Mouse (Mus musculus) layer of hippocampus, adult 8-10 months (tissue): ENCODE data around the gene Arcn1. TPM values are rescaled to one million over a fixed set of nuclear protein-coding genes. Genes with fewer than 3 reads are reported as not detected.

Experiments
- DNase-seq, 2 experiments: peaks; one replicate each; pipeline ENCODE4 v3.0.0; 2022; ENCODE audit warnings: low spot score in 2 of 2
- total RNA-seq, 4 experiments: library from RNA; stranded (reverse); gene quantifications; 2 replicates each; pipeline ENCODE4 v1.2.4; 2022

Gene Arcn1
- total RNA-seq, 4 experiments from 2014 or later = 94.1 to 110 (median 101) TPM

DNA sequence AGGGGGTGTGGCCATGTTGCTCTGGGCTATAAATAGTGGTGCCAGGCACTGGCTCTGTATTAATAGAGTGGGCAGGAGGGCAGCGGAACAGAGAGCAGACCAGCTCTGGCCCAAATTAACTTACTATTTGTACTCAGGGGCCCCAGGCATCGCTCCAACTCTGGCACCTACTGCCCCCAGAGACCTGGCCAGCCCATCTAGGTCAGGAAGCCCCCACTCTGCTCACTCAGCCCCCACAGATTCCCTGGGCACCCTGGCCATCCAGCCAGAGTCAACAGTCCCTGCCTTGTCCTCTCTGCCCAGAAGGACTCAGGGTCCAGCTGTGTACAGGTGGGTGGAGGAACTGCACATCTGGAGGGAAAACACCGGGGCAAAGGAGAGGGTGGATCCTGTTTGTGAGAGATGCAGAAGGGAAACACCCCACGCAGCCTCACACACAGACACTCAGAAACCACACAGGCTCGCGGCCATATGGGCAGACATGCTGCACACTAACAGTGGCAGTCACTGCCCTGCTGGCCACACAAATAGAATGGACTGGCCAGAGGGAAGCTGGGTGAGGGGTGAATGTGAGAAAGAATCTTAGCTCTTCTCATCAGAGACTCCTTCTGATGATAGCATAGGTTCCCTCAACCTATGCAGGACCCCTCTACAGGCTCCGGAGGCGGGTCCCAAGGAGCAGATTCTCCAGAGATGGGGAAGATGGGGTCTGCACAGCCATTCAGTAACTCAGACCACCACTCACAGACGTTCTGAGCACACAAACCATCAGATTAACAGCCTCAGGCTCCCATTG lies 47.1 kb downstream of the Arcn1 start:
- DNase-seq = peak in 1 of 2 experiments; percentile 38

DNA sequence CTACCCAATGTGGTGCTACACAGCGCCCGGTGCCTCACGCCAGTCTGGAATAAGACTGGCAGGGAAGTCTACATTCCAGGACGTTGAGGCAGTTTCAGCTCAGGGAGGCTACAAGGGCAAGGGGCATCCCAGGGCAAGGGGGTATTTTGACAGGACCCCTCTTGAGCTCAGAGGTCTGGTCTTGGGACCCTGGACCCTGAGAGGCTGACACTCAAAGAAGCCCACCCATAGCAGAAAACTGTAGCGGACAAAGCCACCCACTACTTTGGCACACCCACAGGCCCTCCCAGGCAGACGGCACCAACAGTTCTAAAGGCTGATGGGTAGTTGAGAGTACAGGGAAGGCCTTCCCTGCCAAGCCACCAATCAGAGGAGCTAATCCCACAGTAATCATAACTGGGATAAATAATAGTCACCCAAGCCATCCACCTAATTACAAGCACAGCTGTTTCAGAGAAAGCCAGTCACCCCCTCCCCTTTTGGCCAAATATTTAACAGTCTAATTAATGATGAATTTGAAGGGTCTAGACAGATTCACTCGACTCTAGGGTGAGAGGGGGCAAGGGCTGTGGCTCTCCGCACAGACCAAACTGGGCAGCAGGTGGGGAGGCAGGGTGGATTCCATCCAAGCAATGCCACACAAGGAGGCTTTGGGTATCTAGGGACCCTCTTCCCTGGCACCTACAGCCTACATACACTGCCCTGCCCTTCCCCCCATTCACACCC lies 47.9 kb downstream of the Arcn1 start:
- no peak for DNase-seq

DNA sequence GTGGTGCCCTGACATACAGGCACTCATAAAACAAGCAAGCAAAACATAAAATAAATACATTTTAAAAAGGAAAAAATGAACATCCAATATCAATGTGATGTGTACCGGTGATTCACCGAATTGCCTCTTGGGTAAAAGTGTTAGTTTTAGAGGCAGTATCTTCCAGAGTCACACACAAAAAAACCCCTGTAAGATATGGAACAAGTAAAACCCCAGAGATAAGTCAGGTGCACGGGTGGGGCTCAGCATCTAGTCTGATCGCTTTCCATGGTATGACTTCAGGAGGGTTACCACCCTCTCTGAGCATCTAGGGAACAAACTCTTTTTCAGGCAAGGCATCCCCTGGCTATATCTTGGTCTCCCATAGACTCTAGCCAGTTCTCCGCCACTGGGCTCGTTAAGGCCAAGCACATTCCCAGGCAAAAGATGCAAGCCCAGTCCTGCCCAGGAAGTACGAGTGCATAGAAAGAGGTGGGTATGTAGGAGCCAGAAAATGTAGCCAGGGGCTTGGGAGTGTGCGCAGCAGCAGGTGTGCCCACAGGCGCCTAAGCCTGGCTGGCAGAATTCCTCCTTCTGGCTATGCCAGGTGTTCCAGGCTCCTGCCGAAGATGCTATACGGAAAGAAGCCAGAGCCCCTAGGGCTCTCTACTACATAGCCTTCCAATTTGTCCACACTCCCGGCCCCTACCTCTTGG lies 48.6 kb downstream of the Arcn1 start:
- DNase-seq = no peak

DNA sequence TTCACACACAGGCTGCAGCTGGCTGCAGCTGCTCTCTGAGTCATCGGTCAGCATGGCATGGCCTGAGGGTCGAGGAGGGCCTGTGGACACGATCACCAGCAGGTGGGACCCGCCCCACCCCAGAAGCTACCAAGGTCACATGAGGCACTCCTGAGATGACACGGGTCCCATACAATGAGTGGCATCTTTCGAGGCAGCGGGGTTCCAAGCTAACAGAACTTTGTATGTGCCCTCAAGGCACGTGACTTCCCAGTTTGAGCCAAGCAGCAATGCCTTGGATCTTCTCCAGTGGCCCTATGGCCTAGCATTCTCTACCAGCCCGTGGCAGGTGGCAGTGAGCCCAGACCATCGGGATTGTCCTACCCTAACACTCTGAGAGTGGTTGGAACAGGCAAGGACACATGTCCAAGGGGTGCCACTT lies 49.8 kb downstream of the Arcn1 start:
- peak; percentile 62 to 82 for DNase-seq

DNA sequence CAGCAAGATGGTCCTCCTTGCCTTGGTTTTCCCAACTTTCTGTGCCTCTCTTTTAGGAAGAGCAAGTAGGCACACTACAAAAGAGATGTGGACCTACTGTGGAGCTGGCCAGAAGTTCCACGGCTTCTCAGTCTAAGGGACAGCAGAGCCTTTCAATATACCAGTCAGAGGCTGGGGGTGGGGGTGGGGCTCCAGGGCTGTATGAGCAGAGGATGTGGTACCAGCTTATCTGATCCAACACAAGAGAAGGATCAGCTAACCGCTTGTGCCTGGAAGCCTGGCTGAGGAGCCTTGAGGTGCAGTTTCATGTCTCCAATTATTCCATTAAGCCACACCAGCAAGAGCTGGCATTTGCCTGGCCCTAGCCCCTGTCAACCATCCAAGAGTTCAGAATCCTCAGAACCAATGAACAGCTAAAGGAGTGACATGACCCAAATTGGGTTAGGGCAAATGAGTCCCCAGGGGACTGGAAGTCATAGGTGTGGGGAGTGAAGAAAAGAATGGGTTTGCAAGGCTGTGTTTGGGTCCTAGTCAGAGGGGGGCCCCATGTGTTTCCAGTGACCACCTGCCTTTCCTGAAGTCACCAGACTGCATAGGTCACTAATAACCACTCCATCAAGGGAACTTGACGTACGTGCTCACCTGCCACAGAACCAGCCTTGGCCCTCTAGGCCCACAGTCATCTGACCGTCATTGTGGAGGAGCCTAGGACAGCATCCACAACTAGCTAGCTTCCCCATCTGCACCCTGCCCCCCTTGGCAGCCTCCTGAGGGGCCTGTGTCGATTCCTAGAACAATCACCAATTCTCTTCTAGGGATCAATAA lies 50.4 kb downstream of the Arcn1 start:
- no peak for DNase-seq

DNA sequence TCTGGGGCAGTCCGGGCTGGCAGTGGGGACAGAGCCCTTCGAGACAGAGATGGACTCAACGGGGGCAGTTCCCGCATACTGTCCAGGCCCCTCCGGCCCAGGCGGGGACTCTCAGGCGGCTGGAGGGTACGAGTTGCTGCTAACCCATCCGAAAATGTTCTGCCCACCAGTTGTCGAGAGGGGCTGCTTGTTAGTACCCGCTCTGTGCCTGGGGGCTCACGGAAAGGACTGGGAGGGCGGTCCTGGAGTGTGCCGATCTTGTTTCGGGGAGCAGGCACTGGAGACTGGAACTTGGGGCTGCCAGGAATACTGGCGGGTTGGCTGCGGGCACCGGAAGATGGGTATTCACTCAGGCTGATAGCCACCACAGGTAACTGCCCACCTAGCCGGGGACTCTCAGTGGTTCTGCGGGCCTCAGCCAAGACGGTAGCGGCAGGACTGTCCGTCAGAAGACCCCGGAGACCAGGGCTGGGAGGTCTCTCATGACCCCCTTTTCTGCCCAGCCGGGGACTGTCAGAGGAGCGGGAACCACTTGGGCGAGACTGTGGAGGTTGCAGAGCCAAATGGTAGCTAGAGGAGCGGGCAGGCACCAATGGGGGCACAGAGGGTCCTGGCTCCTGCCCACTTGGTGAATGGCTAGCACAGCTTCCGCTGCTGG lies 51.8 kb downstream of the Arcn1 start:
- DNase-seq = no peak

DNA sequence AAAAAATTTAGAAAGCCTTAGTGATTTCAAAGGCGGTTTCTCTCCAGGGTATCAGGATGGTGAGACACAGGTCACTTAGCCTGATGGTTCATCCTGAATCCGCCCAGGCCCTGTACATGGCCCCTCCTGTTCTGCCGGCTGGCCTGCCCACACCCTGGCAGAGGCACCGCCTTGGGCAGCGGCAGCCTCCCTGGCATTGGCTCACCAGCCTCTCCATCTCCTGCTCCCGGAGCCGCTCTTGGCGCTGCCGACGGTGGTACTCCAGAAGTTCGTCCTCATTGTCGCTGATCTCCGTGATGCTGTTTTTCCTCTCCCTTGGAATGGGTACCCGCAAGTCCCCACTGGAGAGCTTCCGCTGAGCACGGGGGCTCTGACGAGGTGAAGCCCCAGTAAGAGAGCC lies 52.5 kb downstream of the Arcn1 start:
- no peak for DNase-seq

DNA sequence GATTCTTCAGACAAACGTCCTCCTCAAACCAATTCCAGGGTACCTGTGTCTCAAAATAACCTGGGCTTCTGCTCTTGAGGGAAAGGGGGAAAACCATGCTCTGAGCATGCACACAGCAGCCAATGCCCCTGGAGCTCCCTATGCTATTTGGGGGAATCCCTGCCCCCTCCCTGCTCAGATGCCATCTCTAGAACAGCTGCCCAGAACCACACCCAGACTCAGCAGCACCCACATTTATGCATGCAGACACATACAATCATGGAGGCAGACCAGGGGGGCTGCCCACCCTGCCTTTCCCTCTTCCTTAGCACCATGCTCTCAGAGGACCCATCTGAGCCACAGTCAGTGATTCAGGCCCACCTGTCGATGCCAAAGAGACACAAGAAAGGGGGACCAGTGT lies 54.1 kb downstream of the Arcn1 start:
- no peak for DNase-seq

DNA sequence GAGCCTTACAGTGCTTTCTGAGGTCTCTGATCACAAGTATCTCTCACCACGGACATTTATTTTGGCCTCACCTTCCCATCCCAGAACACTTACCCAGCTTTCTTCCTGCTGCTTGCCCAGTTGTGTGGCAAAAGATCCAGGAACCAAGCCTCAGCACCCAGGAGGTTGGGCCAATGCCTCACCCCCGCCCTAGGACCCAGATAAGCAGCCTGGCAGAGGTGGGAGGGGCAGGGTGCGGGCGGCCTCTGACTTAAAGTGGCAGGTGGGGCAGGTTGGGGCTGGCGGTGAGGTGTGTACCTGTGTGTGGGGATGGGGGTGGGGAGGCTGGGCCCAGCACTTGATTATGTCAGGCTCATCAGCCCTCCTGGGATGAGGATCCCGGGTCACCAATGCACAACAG lies 54.6 kb downstream of the Arcn1 start:
- no peak for DNase-seq

DNA sequence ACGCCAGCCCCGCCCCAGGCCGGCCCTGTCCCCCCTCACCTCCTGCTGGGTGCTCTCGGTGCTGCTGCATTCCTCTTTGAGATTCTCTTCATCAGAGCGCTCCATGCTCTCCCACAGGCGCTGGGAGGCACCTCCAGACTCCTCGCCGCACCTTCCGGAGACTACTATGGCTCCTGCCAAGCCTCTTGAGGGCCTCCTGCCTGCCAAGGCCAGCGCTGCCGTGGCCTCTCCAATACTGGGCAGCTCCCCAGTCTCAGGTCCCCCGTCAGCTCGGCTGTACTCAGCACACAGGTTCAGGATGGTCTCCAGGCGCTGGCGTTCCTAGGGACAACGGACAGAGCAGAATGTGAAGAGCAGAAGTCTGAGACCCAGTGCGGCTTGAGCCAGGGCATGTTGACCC lies 56.0 kb downstream of the Arcn1 start:
- DNase-seq = no peak

DNA sequence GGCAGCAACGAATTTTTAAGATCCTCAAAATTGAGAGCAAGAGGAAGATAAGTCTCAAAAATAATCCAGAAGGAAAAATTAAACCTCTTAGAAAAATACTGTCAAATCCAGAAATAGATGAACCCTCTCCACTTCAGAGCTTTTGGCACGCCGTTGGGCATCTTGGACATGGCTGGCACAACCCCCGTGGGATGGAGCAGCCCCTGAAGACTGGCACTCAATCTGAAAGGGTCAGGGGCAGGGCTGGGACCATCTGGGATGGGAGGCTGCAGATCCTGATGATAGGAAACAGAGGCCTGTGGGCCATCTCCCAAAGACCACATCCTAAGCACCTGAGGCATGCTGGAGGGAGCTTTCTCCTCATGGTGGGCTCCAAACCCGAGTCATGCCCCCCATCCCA lies 57.4 kb downstream of the Arcn1 start:
- no peak for DNase-seq

DNA sequence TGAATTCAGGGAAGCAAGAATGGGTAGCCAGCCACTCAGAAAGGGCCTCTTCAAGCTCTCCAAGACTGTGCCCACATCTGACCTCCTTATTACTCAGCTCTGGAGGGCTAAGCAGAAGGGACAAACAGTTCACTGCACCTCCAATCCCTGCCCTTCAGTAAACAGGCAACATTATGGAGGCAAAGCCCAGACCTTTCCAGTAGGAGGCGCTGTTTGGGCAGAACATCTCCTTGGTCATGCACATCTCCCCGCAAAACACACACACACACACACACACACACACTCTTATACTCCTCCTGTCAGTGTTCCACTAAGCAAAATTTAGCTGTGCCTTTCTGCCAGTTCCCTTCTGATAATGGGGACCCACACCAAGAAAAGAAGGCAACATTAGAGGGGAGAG lies 58.0 kb downstream of the Arcn1 start:
- DNase-seq = no peak

DNA sequence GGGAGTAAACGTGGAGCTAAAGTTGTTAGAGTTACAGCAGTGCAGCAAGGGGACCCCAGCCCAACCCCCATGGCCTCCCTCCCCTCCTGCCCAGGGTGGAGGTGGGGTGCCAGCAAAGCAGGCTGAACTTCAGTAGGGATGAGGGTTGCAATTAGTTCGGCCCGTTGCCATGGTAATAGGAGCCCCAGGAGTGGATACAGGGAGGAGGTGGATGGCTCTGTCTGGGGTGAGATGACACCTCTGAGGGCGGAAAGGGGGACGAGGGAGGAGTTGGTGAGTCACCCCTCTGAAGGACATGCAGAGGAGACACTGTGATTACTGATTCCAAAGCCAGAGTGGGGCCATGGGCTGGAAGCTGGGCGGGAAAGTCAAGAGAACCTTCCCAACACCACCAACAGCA lies 58.7 kb downstream of the Arcn1 start:
- no peak for DNase-seq

DNA sequence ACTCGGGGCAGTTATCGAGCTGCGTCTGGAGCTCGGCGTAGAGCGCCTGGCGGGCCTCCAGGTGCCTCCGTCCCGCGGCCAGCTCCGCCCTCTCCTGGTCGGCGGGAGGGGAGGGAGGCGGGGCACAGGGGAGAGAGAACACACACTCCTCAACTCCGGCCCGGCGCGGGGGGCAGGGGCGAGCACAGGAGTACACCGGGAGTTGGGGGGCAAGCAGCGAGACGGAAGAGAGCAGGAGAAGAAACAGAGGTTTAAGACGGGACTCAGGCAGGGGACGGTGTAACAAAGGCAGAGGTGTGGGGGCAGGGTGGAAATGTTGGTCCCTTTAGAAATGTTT lies 59.2 kb downstream of the Arcn1 start:
- no peak for DNase-seq

DNA sequence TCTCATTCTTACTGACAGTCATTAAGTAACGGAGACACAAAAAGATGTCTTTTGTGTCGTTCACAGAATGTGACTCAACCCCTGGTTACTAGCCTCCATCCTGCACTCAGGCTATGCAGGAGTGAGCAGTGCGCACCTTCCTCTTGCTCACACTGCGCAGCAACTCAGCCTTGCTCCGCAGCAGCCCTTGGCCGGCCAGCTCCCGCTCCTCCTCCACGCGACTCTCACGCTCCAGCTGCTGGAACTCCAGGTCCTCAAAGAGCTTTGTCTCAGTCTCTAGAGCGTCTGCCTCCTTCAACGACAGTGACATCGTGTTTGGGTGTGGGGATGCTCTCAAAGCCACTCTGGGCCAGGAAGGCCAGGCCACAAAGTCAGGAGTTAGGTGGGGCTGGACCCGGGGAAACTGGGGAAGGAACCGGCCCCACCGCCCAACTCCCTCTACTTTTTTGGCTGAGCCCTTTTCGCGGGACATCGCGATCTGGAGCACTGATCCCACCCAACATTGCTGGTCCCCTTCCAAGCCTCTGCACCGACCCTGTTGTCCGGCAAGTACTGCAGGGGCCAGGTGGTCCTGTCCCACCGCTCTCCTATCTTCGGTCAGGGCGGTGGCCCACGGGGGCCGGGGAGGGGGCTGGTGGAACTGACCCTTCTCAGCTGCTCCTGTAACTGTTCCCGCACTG lies 59.8 kb downstream of the Arcn1 start:
- DNase-seq = no peak

DNA sequence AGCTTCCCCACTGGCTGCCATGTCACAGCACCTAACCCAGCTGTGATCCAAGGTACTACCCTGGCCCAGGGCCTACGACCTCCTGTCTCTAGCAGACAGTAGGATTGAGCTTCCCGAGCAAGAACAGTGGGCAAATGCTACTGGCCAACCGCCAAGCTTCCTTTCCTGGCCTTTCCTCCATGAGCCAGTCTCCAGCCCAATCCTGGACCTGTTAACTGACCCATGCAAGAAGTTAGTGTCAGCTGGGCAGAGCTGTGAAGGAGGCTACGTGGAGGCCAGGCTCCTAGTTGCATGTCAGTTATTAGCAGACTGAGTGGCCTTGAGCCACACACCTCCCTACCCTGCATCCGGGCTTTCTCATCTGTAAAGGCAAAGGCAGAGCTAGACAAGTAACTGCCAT lies 67.9 kb downstream of the Arcn1 start:
- no peak for DNase-seq

DNA sequence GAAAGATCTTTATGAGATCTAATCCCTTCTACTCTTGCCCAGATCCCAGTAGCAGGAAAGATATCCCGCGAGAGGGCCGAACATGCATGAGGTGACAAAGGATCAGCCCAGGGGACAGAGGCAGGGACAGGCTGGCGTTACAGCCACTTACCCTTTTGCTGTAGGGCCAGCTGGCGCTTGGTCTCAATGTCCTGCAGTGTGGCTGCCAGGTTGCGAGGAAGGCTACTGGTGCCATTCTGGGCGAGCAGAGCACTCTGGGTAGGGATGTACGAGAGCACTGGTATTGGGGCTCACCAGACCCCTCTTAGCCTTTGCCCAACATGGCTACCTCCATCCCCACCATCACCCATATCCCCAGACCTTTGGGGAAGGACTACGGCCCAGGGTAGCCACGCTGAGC lies 68.4 kb downstream of the Arcn1 start:
- DNase-seq = no peak

DNA sequence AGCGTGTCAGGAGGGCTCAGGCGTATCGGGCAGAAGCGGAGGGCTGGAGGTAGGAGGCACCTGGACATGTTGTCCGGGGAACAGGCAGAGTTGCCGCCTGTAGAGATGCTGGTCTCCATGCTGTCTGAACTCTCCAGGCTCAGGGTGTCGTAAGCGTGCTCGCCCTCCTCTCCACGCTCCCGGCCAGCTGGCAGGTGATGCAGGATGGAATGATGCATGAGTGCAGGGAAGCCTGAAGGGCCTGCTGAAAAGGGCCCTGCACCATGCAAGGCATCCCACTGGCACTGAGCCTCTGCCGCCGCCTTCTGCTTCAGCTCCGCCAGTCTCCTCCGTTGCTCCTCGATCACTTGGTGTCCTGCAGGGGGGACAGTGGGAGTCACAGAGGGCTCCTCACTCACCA lies 69.8 kb downstream of the Arcn1 start:
- no peak for DNase-seq

DNA sequence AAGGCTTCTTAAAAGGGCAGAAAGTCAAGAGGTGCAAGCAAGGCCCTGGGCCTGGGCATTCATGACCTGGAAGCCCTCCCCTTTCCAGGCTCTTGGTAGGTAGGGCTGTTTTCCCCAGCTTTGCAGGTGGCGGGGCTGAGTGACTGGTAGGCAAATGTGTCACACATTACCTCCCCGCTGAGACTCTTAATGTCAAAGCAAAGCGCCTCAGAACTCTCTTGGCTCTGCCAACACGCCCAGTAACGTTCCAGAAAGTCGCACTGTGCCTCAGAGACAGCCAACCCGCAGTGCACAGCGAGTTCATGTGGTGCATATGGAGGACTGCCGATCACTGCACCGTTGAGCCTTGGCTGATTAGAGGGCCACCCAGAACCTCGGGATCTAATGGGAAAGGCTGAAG lies 74.6 kb downstream of the Arcn1 start:
- DNase-seq = no peak

DNA sequence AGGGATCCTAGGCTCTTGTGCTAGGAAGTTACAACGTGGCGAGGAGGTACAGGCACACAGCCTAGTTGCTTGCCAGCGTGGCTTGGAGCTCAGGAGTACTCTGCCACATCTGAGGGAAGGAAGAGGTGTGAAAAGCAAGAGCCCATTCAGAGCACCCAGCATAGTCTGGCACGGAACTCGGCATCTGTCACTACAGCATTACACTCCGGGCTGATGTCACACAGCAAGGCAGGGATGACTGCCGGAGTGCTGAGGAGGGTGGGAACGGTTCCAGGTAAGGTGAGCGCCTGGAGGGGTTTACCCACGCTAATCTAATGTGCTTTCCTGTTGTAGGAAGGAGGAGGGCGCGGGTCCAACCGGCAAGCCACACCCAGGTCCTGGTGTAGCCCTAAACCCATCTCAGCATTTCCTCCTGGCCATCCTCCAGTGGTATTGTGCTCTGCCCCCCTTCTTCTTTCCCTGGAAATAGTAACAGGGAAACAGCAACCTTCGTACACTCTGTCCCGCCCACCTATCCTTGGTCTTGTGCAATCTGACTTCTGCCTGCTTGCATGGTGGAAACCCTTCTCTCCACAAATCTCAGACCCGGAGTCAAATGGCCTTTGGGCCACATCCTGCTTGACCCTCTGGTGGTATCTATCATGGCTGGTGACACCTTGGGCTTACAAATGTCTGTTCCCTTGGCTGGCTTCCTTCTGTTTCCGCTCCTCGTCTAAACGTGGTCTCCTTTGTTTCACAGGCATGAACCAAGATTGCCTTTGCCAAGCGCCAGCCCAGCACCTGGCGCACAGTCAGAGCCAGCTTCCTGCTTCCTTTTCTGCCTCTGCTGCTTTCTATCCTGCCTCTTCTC lies 75.7 kb downstream of the Arcn1 start:
- DNase-seq = peak; percentile 68 to 69
